Mouse (Mus musculus): ENCODE results near the gene AI854703.
"Not testable (repeated sequence)": the region's sequence is repeated elsewhere in the genome, so short reads cannot be mapped to it uniquely, and the experiment has no call there.

- not testable (repeated sequence) for TF ChIP-seq ZC3H11A (IDR thresholded peaks at IDR 0.05; ENCODE audit: borderline replicate concordance, low read depth, low read length); MAFK (IDR thresholded peaks at IDR 0.05; ENCODE audit: insufficient read depth, low read depth, low read length); CHD2 (IDR thresholded peaks at IDR 0.05; ENCODE audit: low read depth, low read length); HCFC1 (IDR thresholded peaks at IDR 0.05; ENCODE audit: borderline replicate concordance, insufficient read depth, low read length)
These were observed 4.2 kb upstream of the AI854703 start for GRCm38 (mm10) chr6:48622186-48622843.
